Mouse (Mus musculus): Measurements from ENCODE around the gene Enthd1.

DNA sequence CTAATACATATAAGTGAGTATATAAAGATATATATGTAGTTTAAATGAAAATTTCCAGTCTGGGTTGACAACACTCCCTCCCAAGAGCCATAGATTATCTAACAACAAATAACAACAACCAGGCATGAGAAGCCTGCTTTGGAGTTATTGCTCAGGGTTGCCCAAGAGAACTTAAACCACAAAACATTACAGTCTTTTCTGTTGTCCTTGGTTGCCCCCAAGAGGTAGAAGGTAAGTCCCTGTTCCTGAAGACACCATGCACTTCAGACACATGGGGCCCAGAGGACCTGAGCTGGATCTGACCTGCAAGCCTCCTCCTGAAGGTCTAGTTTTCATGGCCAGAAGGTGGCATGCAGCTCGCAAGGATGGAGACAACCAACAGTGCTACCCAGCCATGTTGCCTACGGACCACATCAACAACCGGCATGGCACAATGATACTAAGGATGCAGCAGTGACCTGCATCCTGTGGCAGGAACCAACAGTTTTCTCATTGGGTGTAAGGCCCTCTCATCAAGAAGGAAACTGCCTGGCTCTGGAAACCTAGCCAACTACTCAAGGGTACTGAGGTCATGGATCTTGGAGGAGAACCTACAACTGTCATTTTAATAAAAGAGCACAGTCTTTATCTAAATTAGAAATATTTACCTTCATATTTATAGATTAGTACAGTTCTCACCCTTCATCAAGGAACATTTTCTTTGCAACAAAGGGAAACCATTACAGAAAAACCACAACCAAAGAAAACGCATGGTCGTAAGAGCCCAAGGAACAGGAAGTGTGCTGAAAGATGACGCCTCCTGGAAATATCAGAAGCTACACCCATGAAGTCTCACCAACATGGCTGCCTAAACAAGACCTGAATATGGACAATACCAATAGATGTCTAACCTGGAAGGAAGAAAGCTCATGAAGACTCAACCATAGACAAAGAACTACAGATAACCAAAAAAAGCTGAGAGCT lies 9.8 kb downstream of the Enthd1 start:
- TF ChIP-seq HCFC1 (IDR thresholded peaks at IDR 0.05; ENCODE audit: borderline replicate concordance, insufficient read depth, low read length): no peak
- TF ChIP-seq ZNF384 (IDR thresholded peaks at IDR 0.05; ENCODE audit: low read depth, low read length): no peak

All from ES-E14 (cell line).